Mouse (Mus musculus) C2C12 (cell line): ENCODE data around the gene Aqp11. TPM values are rescaled to one million over a fixed set of nuclear protein-coding genes. Genes with fewer than 3 reads are reported as not detected.

Source experiments
- H3K27me3 ChIP-seq: one replicate; pipeline ENCODE4 v1.6.1; 2011; ENCODE audit not compliant: control insufficient read depth, insufficient read depth, insufficient read length
- H3K36me3 ChIP-seq: one replicate; pipeline ENCODE4 v1.6.1; 2011; ENCODE audit not compliant: control insufficient read depth, insufficient read depth
- H3K4me3 ChIP-seq: one replicate; pipeline ENCODE4 v1.5.1; 2011; ENCODE audit warnings: mild to moderate bottlenecking, control low read depth; ENCODE audit not compliant: poor library complexity, insufficient read depth, severe bottlenecking
- H3K79me2 ChIP-seq: one replicate; pipeline ENCODE4 v1.6.1; 2011; ENCODE audit not compliant: control insufficient read depth, insufficient read depth
- H3K79me3 ChIP-seq: one replicate; pipeline ENCODE4 v1.6.1; 2011; ENCODE audit warnings: low read depth, control low read depth
- H3ac ChIP-seq: one replicate; pipeline ENCODE3; 2011; ENCODE audit warnings: low read depth; ENCODE audit not compliant: control insufficient read depth, insufficient read length
- CEBPB ChIP-seq: IDR thresholded peaks from one replicate; pipeline ENCODE4 v1.6.1; 2011; ENCODE audit warnings: low read depth, mild to moderate bottlenecking, control low read depth, moderate library complexity
- CTCF ChIP-seq: IDR thresholded peaks from one replicate; pipeline ENCODE4 v1.5.1; 2011; ENCODE audit not compliant: control insufficient read depth, insufficient read depth, insufficient read length
- FOSL1 ChIP-seq: IDR thresholded peaks from one replicate; pipeline ENCODE4 v1.8.0; 2011; ENCODE audit warnings: mild to moderate bottlenecking, low read length; ENCODE audit not compliant: poor library complexity, insufficient read depth, severe bottlenecking
- MAX ChIP-seq: IDR thresholded peaks from one replicate; pipeline ENCODE4 v1.6.1; 2011; ENCODE audit warnings: mild to moderate bottlenecking, control low read depth
- MYOD1 ChIP-seq: IDR thresholded peaks from one replicate; pipeline ENCODE4 v1.6.1; 2011; ENCODE audit warnings: low read depth; ENCODE audit not compliant: control insufficient read depth, insufficient read length
- MYOG ChIP-seq: IDR thresholded peaks from one replicate; pipeline ENCODE4 v1.6.1; 2011; ENCODE audit not compliant: control insufficient read depth, insufficient read length; ENCODE audit errors: extremely low read depth
- USF1 ChIP-seq: IDR thresholded peaks from one replicate; pipeline ENCODE4 v1.6.1; 2011; ENCODE audit warnings: low read depth, mild to moderate bottlenecking, control low read depth, moderate library complexity
- polyA plus RNA-seq: library from polyadenylated mRNA; unstranded; fragments of >200 nt; fragmentation: generic; extraction: Trizol; gene quantifications from one replicate; pipeline ENCODE4 v1.2.1, GENCODE M21; 2012; ENCODE audit warnings: missing spikeins

Aqp11 gene
- polyA plus RNA-seq, 1 experiment = 0.55 TPM

DNA sequence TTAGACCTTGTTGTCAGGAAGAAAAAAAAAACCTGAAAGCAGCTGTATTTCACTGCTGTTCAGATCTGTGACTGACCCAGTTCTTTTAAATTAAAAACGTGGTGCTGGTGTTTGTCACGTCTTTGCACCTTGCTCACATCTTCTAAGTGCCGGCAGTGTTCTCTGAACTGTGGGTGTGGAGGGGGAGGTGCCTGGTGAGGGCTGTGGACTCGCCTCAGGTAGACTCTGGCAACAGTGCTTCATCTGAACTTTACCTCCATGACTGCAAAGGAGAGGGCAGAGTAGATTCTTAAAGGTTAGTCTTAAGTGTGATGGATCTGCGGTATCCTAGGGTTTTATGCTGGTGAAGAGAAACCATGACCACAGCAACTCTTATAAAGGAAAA lies 27.9 kb upstream of the Aqp11 start:
- H3K79me3 ChIP-seq = no peaks in the 10 kb centered on the region
- H3K36me3 ChIP-seq = no peaks in the 10 kb centered on the region
- H3K79me2 ChIP-seq = no peaks in the 10 kb centered on the region
- H3K27me3 ChIP-seq = no peaks in the 10 kb centered on the region
- TF ChIP-seq MYOD1 = no peak
- no peak for TF ChIP-seq CTCF
- no peak for TF ChIP-seq CEBPB
- H3ac ChIP-seq = no peak overlapping the region
- no peak overlapping the region for H3K4me3 ChIP-seq

DNA sequence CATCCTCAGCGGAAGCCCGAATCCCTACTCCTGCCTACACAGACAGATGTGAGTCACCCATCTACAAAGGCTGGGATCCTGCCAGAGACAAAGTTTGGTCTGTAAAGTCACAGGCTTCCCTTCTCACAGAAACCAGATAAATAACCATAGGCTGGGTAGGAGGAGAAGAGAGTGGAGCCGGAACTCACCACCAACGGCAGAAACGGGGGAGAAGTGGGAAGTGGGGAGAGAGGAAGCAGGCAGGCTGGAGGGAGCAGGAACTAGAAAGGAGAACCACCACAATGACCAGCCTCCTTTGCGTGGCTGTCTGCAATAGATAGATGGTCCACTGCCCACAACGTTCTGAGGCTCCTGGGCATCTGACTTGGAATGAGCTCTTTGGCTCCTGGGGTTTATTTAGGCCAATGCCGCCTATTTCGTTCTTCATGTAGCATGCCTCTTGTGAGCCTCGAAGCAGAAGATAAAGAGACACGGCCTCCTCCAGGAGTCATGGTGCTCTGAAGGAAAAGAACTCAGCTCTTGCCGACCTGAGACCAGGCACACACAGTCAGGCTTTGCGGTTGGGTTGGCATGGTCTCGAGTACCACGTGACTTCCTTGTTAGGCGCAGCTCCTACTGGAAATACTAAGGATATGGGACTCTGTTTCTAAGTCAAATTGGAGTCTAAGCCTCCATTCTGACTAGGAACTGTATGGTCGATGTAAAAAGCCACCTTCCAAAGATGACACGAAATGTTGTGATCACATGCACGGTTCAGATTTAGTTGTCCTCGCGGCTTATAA lies 27.3 kb upstream of the Aqp11 start:
- H3K4me3 ChIP-seq = no peak overlapping the region
- no peaks in the 10 kb centered on the region for H3K79me2 ChIP-seq
- no peak for TF ChIP-seq USF1
- TF ChIP-seq MAX = no peak
- TF ChIP-seq MYOG = no peak
- no peak for TF ChIP-seq CTCF
- TF ChIP-seq MYOD1 = no peak
- no peak for TF ChIP-seq CEBPB
- TF ChIP-seq FOSL1 = no peak
- H3K27me3 ChIP-seq = no peaks in the 10 kb centered on the region
- H3K79me3 ChIP-seq = no peaks in the 10 kb centered on the region
- H3K36me3 ChIP-seq = no peaks in the 10 kb centered on the region
- peak overlapping the region; percentile 42 for H3ac ChIP-seq

DNA sequence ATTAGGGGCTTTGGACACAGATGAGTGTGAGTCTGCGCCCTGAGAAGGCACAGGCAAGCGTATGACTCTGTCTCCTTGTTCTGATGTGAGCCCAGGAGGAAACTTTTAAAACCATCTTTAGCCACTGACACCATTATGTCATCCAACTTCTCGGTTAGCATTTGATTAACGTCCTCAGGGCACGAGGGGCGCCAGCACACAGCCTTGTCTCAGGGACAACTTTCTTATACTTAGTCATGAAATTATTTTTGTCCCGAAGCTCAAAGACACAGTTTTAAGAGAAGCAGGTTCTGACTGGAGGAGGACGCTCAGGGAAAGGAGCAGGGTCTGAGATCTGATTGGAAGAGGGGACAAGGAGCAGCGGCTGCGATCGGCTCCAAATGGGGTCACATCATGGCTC lies 26.5 kb upstream of the Aqp11 start:
- Histone ChIP-seq H3K79me2 (no peaks in the 10 kb centered on the region), H3ac (no peak overlapping the region), H3K36me3 (no peaks in the 10 kb centered on the region), H3K27me3 (no peaks in the 10 kb centered on the region), H3K4me3 (no peak overlapping the region), H3K79me3 (no peaks in the 10 kb centered on the region)
- TF ChIP-seq CTCF = no peak
- no peak for TF ChIP-seq CEBPB
- no peak for TF ChIP-seq MYOD1
- no peak for TF ChIP-seq FOSL1
- TF ChIP-seq MYOG = no peak
- no peak for TF ChIP-seq MAX
- TF ChIP-seq USF1 = no peak

DNA sequence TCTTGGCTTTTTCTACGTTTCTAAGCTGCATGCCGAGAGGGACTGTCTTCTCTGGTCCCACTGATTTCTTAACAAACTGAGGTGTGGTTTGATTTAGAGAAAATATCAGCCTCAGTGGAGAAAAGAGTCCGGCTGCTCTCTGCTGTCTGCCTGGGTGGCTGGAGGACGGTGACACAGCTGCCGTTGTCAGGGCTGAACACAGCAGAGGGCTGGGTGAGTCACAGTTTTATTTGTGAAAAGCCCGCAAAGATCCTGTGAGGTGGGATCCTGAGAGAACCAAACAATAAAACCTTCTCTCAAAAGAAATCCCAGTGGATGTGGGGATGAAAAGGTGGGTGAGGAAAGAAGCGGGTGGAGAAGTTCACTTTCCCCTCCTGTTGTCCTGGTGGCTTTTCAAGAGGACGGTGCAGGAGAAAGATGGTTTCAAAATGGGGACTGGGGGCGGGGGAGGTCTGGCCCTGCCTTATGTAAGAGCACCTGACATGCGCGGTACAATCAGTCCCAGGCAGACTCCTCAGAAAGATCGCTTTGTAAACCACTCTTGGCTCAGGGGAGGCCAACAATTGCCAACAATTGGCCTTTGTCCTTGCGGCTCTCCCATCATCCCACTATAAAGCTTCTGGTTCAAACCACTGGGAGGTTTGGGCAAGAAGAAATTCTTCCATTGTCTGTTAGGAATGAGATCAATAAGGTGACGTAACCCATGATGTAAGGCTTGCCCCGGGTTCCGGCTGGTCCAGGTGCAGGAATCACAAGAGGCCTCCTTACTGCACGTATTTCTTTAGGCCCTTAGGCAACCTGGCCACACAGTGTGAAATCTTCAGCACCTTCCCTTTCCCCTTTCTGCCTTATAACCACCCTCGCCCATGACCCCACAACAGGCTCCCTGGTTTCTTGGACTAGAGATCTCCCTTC lies 19.1 kb upstream of the Aqp11 start:
- H3ac ChIP-seq = no peak overlapping the region

DNA sequence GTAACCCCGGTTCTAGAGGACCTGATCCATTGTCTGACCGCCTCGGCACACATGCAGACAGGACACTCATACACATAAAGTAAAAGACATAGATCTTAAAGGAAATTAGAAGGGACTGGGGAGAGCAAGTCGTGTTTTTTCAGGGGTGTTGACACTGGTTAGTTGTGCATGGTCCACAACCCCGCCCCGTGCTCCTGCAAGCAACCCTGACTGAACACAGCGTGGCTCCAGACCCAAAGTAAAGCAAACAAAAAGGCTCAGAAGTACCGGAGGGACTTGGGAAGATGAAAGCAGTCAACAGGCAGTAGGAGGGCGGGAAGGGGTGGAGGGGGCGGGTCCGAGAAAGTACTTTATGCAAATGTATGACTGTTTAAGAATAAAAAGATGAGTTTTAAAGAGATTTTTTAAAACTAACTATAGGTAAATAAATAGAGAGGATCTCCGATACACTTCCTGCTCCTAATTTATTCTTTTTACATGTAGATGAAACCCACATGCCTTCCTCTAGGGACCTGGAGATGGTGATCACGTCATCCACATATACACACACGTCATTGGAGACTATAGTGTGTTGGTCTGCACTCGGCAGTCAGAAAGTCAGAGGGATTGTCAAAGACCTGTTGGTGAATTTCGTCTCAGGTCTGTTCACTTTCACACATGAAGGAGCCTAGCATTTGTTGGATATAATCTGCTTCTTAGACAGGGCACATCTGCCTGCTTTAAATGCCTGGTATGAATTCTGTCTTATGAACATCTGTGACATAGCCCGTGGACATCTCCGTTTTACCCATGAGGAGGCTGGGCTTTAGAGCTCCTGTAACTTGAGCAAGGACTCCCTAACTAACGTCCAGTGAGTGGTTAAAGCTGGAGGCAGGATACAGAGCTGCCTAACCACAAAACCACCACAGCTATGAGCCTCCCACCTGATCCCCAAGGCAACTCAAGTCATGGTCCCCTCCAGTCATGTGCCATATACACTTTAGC lies 11.4 kb upstream of the Aqp11 start:
- Histone ChIP-seq H3K36me3 (no peaks in the 10 kb centered on the region), H3K27me3 (no peaks in the 10 kb centered on the region), H3ac (no peak overlapping the region), H3K79me2 (no peaks in the 10 kb centered on the region), H3K79me3 (no peaks in the 10 kb centered on the region), H3K4me3 (no peak overlapping the region)
- no peak for TF ChIP-seq CTCF
- no peak for TF ChIP-seq CEBPB
- TF ChIP-seq MYOG = no peak
- TF ChIP-seq MYOD1 = no peak
- TF ChIP-seq USF1 = no peak
- TF ChIP-seq MAX = no peak
- no peak for TF ChIP-seq FOSL1

More for the DNA sequence above, 19.1 kb upstream of the Aqp11 start:
- Histone ChIP-seq H3K79me2 (no peaks in the 10 kb centered on the region), H3K36me3 (no peaks in the 10 kb centered on the region), H3K79me3 (no peaks in the 10 kb centered on the region), H3K4me3 (no peak overlapping the region), H3K27me3 (no peaks in the 10 kb centered on the region)
- TF ChIP-seq MAX (no peak), MYOD1 (no peak), CEBPB (no peak), USF1 (no peak), CTCF (no peak), FOSL1 (no peak), MYOG (no peak)
